Mouse (Mus musculus): Measurements from ENCODE around the gene Relt. TPM values are rescaled to one million over a fixed set of nuclear protein-coding genes. Genes with fewer than 3 reads are reported as not detected.

The Relt gene
- polyA plus RNA-seq (2021; fragmentation: Nextera tagmentation), result 8.1 and 10.2 TPM in 2 replicates
- long read RNA-seq, experiment 1, transcript Relt-201 (11 exons, 2,851 nt), result major isoform, 6 of 10 reads
- long read RNA-seq, experiment 1, partial matches to known transcripts, result 0 of 10 reads
- long read RNA-seq, experiment 1, other reads (novel, unspliced or antisense), result 4 of 10 reads
- long read RNA-seq, experiment 2, transcript Relt-201 (11 exons, 2,851 nt), result major isoform, 76 of 116 reads
- long read RNA-seq, experiment 2, partial matches to known transcripts, result 11 of 116 reads
- long read RNA-seq, experiment 2, other reads (novel, unspliced or antisense), result 29 of 116 reads

DNA sequence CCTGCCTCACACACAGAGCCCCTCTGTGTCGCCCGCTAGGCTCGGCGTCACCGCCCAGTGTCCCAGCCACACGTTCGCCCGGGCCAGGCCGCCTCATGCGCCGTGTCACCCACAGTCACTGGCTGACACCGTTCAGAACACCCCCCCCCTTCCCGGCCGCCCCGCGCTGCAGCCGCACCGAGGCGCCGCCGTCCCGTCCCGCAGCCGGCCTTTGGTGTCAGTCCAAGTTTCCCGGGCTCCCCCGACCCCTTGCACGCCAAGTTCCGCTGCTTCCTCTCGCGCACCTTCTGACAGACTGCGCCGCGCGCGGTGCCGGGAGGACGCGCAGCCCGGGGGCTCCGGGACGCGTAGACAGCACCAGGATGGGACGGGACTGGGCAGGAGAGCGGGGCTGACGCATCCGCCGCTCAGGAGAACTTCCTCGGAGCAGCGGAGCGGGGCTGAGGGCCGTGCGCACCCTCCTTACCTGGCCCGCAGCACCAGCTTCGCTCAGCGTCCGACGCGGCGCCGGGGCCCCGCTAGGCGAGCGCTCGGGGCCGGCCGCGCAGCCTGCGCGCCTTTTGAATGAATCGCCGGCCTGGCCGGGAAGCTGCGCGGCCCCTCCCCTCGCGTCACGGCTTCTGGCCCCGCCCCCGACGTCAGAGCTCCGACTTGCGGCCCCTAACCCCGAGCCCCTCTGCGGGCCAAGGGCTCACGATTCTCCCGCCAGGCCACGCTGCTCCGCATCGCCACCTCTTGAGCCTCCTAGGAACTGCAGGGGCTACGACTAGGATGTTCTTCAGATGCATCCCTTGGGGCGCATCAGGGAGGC, at the start of gene Relt:
Gene Relt (minus strand): TSS at position 619 of the 811 bp plus-strand sequence.

Small RNAs within 50 kb of the gene (microRNA-seq; reads per million reads assigned to microRNA genes)
- gene Mir3102, result 1,015 reads per million, percentile 81 among the genes with 10 or more reads in this experiment

Other genes starting within 250 kb of the Relt start
- 635 and 802 TPM in 2 replicates for gene Plekhb1, start 201.0 kb downstream of the Relt start, polyA plus RNA-seq (2021; fragmentation: Nextera tagmentation)
- gene Fam168a, start 156.8 kb downstream of the Relt start, polyA plus RNA-seq (2021; fragmentation: Nextera tagmentation), result 126 and 175 TPM in 2 replicates
- 28.4 and 28.7 TPM in 2 replicates for gene Arhgef17, start 68.7 kb upstream of the Relt start, polyA plus RNA-seq (2021; fragmentation: Nextera tagmentation)
- gene P2ry6, start 111.2 kb upstream of the Relt start, polyA plus RNA-seq (2021; fragmentation: Nextera tagmentation), result 3.9 and 4.9 TPM in 2 replicates
- gene P2ry2, start 149.4 kb upstream of the Relt start, polyA plus RNA-seq (2021; fragmentation: Nextera tagmentation), result 0.55 and 1.0 TPM in 2 replicates
- 5.9 and 6.4 TPM in 2 replicates for gene Fchsd2, start 229.4 kb upstream of the Relt start, polyA plus RNA-seq (2021; fragmentation: Nextera tagmentation)

Measured in layer of hippocampus, adult 6 months (tissue).